Mouse (Mus musculus): ENCODE data around the gene Magi1. TPM values are rescaled to one million over a fixed set of nuclear protein-coding genes. Genes with fewer than 3 reads are reported as not detected.

Gene Magi1
- total RNA-seq, 2 experiments from 2014 or later, result 38.9 to 40.6 TPM

Other genes starting within 250 kb of the Magi1 start
- gene Slc25a26, start 216.4 kb upstream of the Magi1 start, total RNA-seq (2021), result 1 to 10 TPM; 9.8 TPM